Mouse (Mus musculus) cerebellum, adult 2 months (tissue): Measurements from ENCODE around the gene Acot11. TPM values are rescaled to one million over a fixed set of nuclear protein-coding genes. Genes with fewer than 3 reads are reported as not detected.
"Not testable (repeated sequence)": the region's sequence is repeated elsewhere in the genome, so short reads cannot be mapped to it uniquely, and the experiment has no call there.

Experiments used
- DNase-seq, 2 experiments: peaks; one replicate each; pipeline ENCODE4 v3.0.0; 2021
- H3K27ac ChIP-seq: fragments of 200-500 bp; 2 replicates; pipeline ENCODE4 v1.5.1; 2012; ENCODE audit warnings: low read length, control low read depth, inconsistent platforms; ENCODE audit not compliant: insufficient read depth
- H3K27me3 ChIP-seq: fragments of 200-500 bp; 2 replicates; pipeline ENCODE4 v1.6.1; 2012; ENCODE audit warnings: inconsistent platforms, mild to moderate bottlenecking, low read length, moderate library complexity; ENCODE audit not compliant: control insufficient read depth, insufficient read depth
- H3K4me1 ChIP-seq: fragments of 200-500 bp; 2 replicates; pipeline ENCODE4 v1.6.1; 2011; ENCODE audit warnings: low read length; ENCODE audit not compliant: control insufficient read depth, insufficient read depth
- H3K4me3 ChIP-seq: fragments of 200-500 bp; replicated peaks from 2 replicates; pipeline ENCODE3; 2011; ENCODE audit warnings: mild to moderate bottlenecking, low read depth, low read length, control low read depth; ENCODE audit not compliant: insufficient read depth
- CTCF ChIP-seq: fragments of 200-500 bp; IDR thresholded peaks from 2 replicates; pipeline ENCODE4 v1.5.1; 2011; ENCODE audit warnings: low read depth, mild to moderate bottlenecking, control low read depth, low read length, moderate library complexity, borderline replicate concordance; ENCODE audit not compliant: insufficient read depth
- POLR2A ChIP-seq: fragments of 200-500 bp; IDR thresholded peaks from 2 replicates; pipeline ENCODE4 v1.6.1; 2011; ENCODE audit warnings: low read length, control low read depth, borderline replicate concordance; ENCODE audit not compliant: insufficient read depth
- WGBS: fragments of 180-500 bp; shearing (Covaris S2); methylation state at CpG from one replicate; pipeline ENCODE4 v1.1.7; 2018; 5-methylcytosine and 5-hydroxymethylcytosine counted together
- polyA plus RNA-seq: library from polyadenylated mRNA; depleted of rRNA; stranded (reverse); fragments of >200 nt; gene quantifications from 2 replicates; pipeline ENCODE4 v1.2.3, GENCODE M21; 2012

Acot11 gene
- polyA plus RNA-seq, 1 experiment: 32.7 TPM

- Histone ChIP-seq H3K4me1 (no peaks in the 10 kb centered on the region; the same call in 1 of the 2 replicates), H3K4me3 (no peak overlapping the region), H3K27ac (no peak overlapping the region), H3K27me3 (no peaks in the 10 kb centered on the region)
- TF ChIP-seq POLR2A: no peak
- no peak for TF ChIP-seq CTCF
- WGBS: 87% methylated on average over 4 of the region's 4 CpGs
- DNase-seq: no peak
Measured at GRCm38 (mm10) chr4:106803781-106804180, 1.0 kb downstream of the Acot11 start.

GRCm38 (mm10) chr4:106799772-106800336 lies 4.9 kb downstream of the Acot11 start:
- no peaks in the 10 kb centered on the region for H3K27me3 ChIP-seq
- TF ChIP-seq POLR2A (no peak), CTCF (peak; percentile 66; the same call in 1 of the 2 replicates)
- no peaks in the 10 kb centered on the region; the same call in 1 of the 2 replicates for H3K4me1 ChIP-seq
- peak; percentile 65 to 71 for DNase-seq
- WGBS: 11% methylated on average over 15 of the region's 15 CpGs
- H3K27ac ChIP-seq: no peak overlapping the region
- no peak overlapping the region for H3K4me3 ChIP-seq

GRCm38 (mm10) chr4:106798908-106799546 lies 5.8 kb downstream of the Acot11 start:
- Histone ChIP-seq H3K4me3 (peak overlapping the region; percentile 9), H3K27ac (no peak overlapping the region), H3K27me3 (no peaks in the 10 kb centered on the region), H3K4me1 (no peaks in the 10 kb centered on the region; the same call in 1 of the 2 replicates)
- peak in 1 of 2 experiments; percentile 42 for DNase-seq
- TF ChIP-seq CTCF (no peak), POLR2A (no peak)
- 60% methylated on average over 10 of the region's 10 CpGs for WGBS

DNA sequence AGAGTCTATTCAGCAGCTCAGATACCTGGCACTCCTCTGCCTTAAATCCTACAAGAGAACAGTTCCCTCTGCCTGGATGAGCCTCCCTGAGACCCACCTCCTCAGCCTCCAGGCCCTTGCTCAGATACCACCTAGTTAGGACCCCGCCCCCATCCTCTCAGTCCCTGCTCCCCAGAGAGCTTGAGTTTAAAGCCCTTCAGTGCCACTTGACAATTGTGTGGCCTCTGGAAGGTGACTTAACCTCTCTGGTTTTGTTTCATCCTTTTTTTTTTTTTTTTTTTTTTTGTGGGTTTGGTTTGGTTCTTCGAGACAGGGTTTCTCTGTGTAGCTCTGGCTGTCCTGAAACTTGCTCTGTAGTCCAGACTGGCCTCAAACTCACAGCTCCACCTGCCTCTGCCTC lies 9.5 kb downstream of the Acot11 start:
- Histone ChIP-seq H3K4me1 (no peaks in the 10 kb centered on the region; the same call in 1 of the 2 replicates), H3K27ac (no peak overlapping the region), H3K27me3 (no peaks in the 10 kb centered on the region), H3K4me3 (no peak overlapping the region)
- 90% methylated on average over 2 of the region's 2 CpGs for WGBS
- DNase-seq: no peak
- TF ChIP-seq CTCF (no peak), POLR2A (no peak)

GRCm38 (mm10) chr4:106794247-106794646 lies 10.6 kb downstream of the Acot11 start:
- no peak overlapping the region for H3K27ac ChIP-seq
- TF ChIP-seq CTCF: no peak
- no peak for TF ChIP-seq POLR2A
- H3K4me3 ChIP-seq: no peak overlapping the region
- H3K27me3 ChIP-seq: no peaks in the 10 kb centered on the region
- no peak for DNase-seq
- no peaks in the 10 kb centered on the region for H3K4me1 ChIP-seq
- WGBS: 97% methylated on average over 7 of the region's 7 CpGs

DNA sequence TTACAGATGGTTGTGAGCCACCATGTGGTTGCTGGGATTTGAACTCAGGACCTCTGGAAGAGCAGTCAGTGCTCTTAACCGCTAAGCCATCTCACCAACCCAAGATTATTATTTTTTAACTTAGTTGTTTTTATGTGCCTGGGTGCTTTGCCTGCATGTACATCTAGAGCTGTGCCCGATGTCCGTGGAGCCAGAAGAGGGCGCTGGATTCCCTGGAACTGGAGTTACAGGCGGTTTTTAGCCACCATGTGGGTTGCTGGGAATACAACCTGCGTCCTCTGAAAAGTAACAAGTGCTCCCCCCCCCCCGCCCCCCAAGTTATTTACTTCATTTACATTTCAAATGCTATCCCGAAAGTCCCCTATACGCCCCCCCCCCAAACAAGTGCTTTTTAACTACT lies 11.0 kb downstream of the Acot11 start:
- WGBS: 93% methylated on average over 9 of the region's 9 CpGs
- not testable (repeated sequence) for DNase-seq, H3K27ac ChIP-seq, H3K4me3 ChIP-seq, H3K4me1 ChIP-seq, H3K27me3 ChIP-seq

- no peak overlapping the region for H3K27ac ChIP-seq
- no peaks in the 10 kb centered on the region for H3K4me1 ChIP-seq
- H3K4me3 ChIP-seq: no peak overlapping the region
- DNase-seq: no peak
- no peaks in the 10 kb centered on the region for H3K27me3 ChIP-seq
- no peak for TF ChIP-seq CTCF
Measured at GRCm38 (mm10) chr4:106792276-106792675, 12.5 kb downstream of the Acot11 start.

DNA sequence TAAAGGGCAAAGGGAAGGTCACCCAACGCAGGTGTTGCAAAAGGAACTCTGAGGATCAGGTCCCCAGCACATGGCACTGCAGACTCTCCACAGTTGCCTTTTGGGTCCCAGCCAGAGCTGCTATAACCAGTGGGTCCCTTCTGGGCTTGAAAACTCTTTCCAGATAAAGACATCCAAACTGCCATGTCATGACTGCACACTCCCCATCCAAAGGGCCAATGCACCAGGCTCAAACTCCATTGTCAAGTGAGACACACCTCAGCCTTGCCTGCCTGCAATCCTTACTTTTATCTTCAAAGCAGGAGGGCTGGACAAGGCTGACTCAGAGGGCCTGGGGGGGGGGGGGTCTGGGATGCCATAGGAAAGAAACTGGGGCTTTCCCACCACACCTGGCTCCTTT lies 13.9 kb downstream of the Acot11 start:
- Histone ChIP-seq H3K27ac (no peak overlapping the region), H3K4me1 (no peaks in the 10 kb centered on the region; the same call in 1 of the 2 replicates), H3K4me3 (no peak overlapping the region), H3K27me3 (no peaks in the 10 kb centered on the region)
- 96% methylated on average over 1 of the region's 1 CpGs for WGBS
- no peak for DNase-seq
- TF ChIP-seq POLR2A (no peak), CTCF (no peak)

DNA sequence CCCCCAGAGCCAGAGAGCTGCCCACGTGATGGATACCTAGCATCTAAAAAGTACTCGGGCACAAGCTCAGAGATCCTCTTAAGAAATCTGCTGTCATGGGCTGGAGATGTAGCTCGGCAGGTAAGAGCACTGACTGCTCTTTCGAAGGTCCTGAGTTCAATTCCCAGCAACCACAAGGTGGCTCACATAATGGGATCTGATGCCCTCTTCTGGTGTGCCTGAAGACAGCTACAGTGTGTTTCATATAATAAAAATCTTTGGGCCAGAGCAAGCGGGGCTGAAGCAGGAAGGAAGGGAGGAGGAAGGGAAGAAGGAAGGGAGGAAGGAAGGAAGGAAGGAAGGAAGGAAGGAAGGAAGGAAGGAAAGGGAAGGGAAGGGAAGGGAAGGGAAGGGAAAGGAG lies 14.6 kb downstream of the Acot11 start:
- not testable (repeated sequence) for H3K4me1 ChIP-seq, H3K27me3 ChIP-seq, H3K4me3 ChIP-seq, DNase-seq, H3K27ac ChIP-seq
- WGBS: 56% methylated on average over 5 of the region's 5 CpGs
